ENCODE assay signal across 8 mouse cellular contexts in genomic region chr10:81356991-81357844, GRCm38 (mm10). TPM values are rescaled to one million over a fixed set of nuclear protein-coding genes. Genes with fewer than 3 reads are reported as not detected.
DNase-seq lines count a peak whose midpoint lies in the region; ATAC-seq and TF ChIP-seq lines count a peak whose summit lies in the region.

Gene Mfsd12 (plus strand): TSS chr10:81357491.

- 4% methylated on average over 38 of the region's 79 CpGs for WGBS in heart, embryonic 11.5 days (ENCODE audit: insufficient replicate concordance)
- 2% methylated on average over 74 of the region's 79 CpGs for WGBS in kidney, embryonic 16.5 days
- WGBS in liver, adult 2 months, result 2% methylated on average over 79 of the region's 79 CpGs

- peak within 1 kb of the TSS; percentile 50 for H3K4me3 ChIP-seq in C2C12 (ENCODE audit: insufficient read depth, poor library complexity, severe bottlenecking)
- peak within 1 kb of the TSS; percentile 86 for H3K4me3 ChIP-seq in erythroblast, embryonic 14.5 days (replicated peaks)
- peak within 1 kb of the TSS; percentile 68 for H3K4me3 ChIP-seq in heart, embryonic 11.5 days (ENCODE audit: low read depth, low read length)
- H3K4me3 ChIP-seq in kidney, embryonic 16.5 days (ENCODE audit: low read length), result peak within 1 kb of the TSS; percentile 79
- H3K4me3 ChIP-seq in liver, adult 2 months (ENCODE audit: insufficient read depth, low read depth, low read length), result peak within 1 kb of the TSS; percentile 89

- H3K27me3 ChIP-seq in C2C12 (ENCODE audit: control insufficient read depth, insufficient read depth, insufficient read length), result no peaks in the 10 kb centered on the region
- no peaks in the 10 kb centered on the region for H3K27me3 ChIP-seq in erythroblast, embryonic 14.5 days (ENCODE audit: control insufficient read depth)
- H3K27me3 ChIP-seq in heart, embryonic 11.5 days (ENCODE audit: control insufficient read depth, insufficient read depth, low read length), result no peaks in the 10 kb centered on the region
- H3K27me3 ChIP-seq in kidney, embryonic 16.5 days (ENCODE audit: insufficient read depth, low read length), result no peaks in the 10 kb centered on the region
- H3K27me3 ChIP-seq in liver, adult 2 months (ENCODE audit: control insufficient read depth, insufficient read depth, low read length), result no peaks in the 10 kb centered on the region

- peak within 1 kb of the TSS; percentile 85 for H3K9ac ChIP-seq in heart, embryonic 11.5 days (ENCODE audit: low read depth, low read length)
- H3K9ac ChIP-seq in kidney, embryonic 16.5 days (replicated peaks; ENCODE audit: low read length), result peak within 1 kb of the TSS; percentile 83
- H3K9ac ChIP-seq in liver, adult 2 months (ENCODE audit: low read depth, low read length), result peak within 1 kb of the TSS; percentile 91

- peaks cover 87% of the 10 kb centered on the region for H3K4me1 ChIP-seq in erythroblast, embryonic 14.5 days (ENCODE audit: control insufficient read depth)
- peaks cover 34% of the 10 kb centered on the region for H3K4me1 ChIP-seq in heart, embryonic 11.5 days (ENCODE audit: control insufficient read depth, insufficient read depth, low read length)
- peaks cover 25% of the 10 kb centered on the region for H3K4me1 ChIP-seq in kidney, embryonic 16.5 days (ENCODE audit: insufficient read depth, low read length)
- H3K4me1 ChIP-seq in liver, adult 2 months (ENCODE audit: control insufficient read depth, insufficient read depth, low read length), result peaks cover 13% of the 10 kb centered on the region

- peak; percentile 79 for DNase-seq in brain, embryonic 18.5 days (ENCODE audit: low read depth, low spot score)
- peak; percentile 59 for DNase-seq in liver, adult 2 months (ENCODE audit: extremely low read depth, low read depth, low spot score)
- peak; percentile 91 to 92 for DNase-seq in spleen, postnatal 36 days (ENCODE audit: low spot score in 2 of 2)

- no peaks in the 10 kb centered on the region for H3K36me3 ChIP-seq in C2C12 (ENCODE audit: control insufficient read depth, insufficient read depth)
- H3K36me3 ChIP-seq in erythroblast, embryonic 14.5 days (ENCODE audit: control insufficient read depth), result peaks cover 35% of the 10 kb centered on the region
- H3K36me3 ChIP-seq in heart, embryonic 11.5 days (ENCODE audit: control insufficient read depth, insufficient read depth, low read length), result no peaks in the 10 kb centered on the region
- no peaks in the 10 kb centered on the region for H3K36me3 ChIP-seq in kidney, embryonic 16.5 days (ENCODE audit: insufficient read depth, low read length)
- H3K36me3 ChIP-seq in liver, adult 2 months (ENCODE audit: control insufficient read depth, insufficient read depth, low read length), result no peaks in the 10 kb centered on the region

- no peaks in the 10 kb centered on the region for H3K9me3 ChIP-seq in erythroblast, embryonic 14.5 days (ENCODE audit: control insufficient read depth, low read length)
- no peaks in the 10 kb centered on the region for H3K9me3 ChIP-seq in heart, embryonic 11.5 days (replicated peaks; ENCODE audit: control insufficient read depth, low read length)
- H3K9me3 ChIP-seq in kidney, embryonic 16.5 days (ENCODE audit: low read length), result no peaks in the 10 kb centered on the region

- peak within 1 kb of the TSS; percentile 99 for H3ac ChIP-seq in C2C12 (ENCODE audit: control insufficient read depth, insufficient read length, low read depth)

- peak; percentile 86 for ATAC-seq in heart, embryonic 11.5 days (replicated peaks; ENCODE audit: insufficient number of reproducible peaks, low FRiP score, low TSS enrichment)
- ATAC-seq in kidney, embryonic 16.5 days (ENCODE audit: low FRiP score, low TSS enrichment), result peak; percentile 80
- ATAC-seq in monocyte, adult 5-6 weeks (replicated peaks; ENCODE audit: insufficient number of reproducible peaks, low FRiP score, low TSS enrichment, poor library complexity, severe bottlenecking), result peak; percentile 51; the same call in 1 of the 2 replicates

- no peak for TF ChIP-seq CTCF in C2C12 (IDR thresholded peaks at IDR 0.05; ENCODE audit: control insufficient read depth, insufficient read depth, insufficient read length)
- no peak for TF ChIP-seq CTCF in liver, adult 2 months (IDR thresholded peaks at IDR 0.05; ENCODE audit: low read depth, low read length)

- H3K27ac ChIP-seq in heart, embryonic 11.5 days (ENCODE audit: low read depth, low read length), result no peak within 1 kb of the TSS; the same call in none of the 2 replicates
- 0 out of 2 replicates have a peak within 1 kb of the TSS, but pooled peaks have one; percentile 25 for H3K27ac ChIP-seq in kidney, embryonic 16.5 days (ENCODE audit: low read length)
- H3K27ac ChIP-seq in liver, adult 2 months (replicated peaks; ENCODE audit: insufficient read depth, low read depth, low read length), result no peak within 1 kb of the TSS

- TF ChIP-seq POLR2A in liver, adult 2 months (IDR thresholded peaks at IDR 0.05; ENCODE audit: extremely low read depth, insufficient read depth, low read length), result peak; percentile 61; the same call in 1 of the 2 replicates

- peak within 1 kb of the TSS; percentile 90 for H3K4me2 ChIP-seq in heart, embryonic 11.5 days
- peak within 1 kb of the TSS; percentile 99 for H3K4me2 ChIP-seq in kidney, embryonic 16.5 days (replicated peaks; ENCODE audit: low read depth, low read length)

- no peaks in the 10 kb centered on the region for H3K79me3 ChIP-seq in C2C12 (ENCODE audit: low read depth)

- H3K79me2 ChIP-seq in C2C12 (ENCODE audit: control insufficient read depth, insufficient read depth), result no peaks in the 10 kb centered on the region
- H3K79me2 ChIP-seq in liver, adult 2 months (ENCODE audit: control insufficient read depth, insufficient read depth, low read length), result 0 out of 2 replicates have a peak, but pooled peaks cover 3% of the 10 kb centered on the region

TF ChIP-seq in C2C12, 6 proteins besides CTCF, POLR2A, EP300 and RAD21:
- TF ChIP-seq CEBPB (IDR thresholded peaks at IDR 0.05; ENCODE audit: low read depth) (no peak), MAX (IDR thresholded peaks at IDR 0.05) (peak; percentile 13), USF1 (IDR thresholded peaks at IDR 0.05; ENCODE audit: low read depth) (no peak)

RNA-seq across cellular contexts. Expression of gene Mfsd12, which starts in this region (rescaled TPM):
- polyA plus RNA-seq in C2C12 (2012; fragmentation: generic; extraction: Trizol), result 8.2 TPM
- 6.7 and 7.2 TPM in 2 replicates for polyA plus RNA-seq in erythroblast, embryonic 14.5 days (2012)
- 4.6 and 4.7 TPM in 2 replicates for polyA plus RNA-seq in heart, embryonic 11.5 days (2014; fragmentation: Nextera tagmentation; extraction: Ambion mirVana)
- 9.8 and 12.5 TPM in 2 replicates for polyA plus RNA-seq in kidney, embryonic 16.5 days (2015; fragmentation: Nextera tagmentation; extraction: Ambion mirVana)
- 5.3 and 7.4 TPM in 2 replicates for total RNA-seq in liver, adult 2 months (2014; rRNA removed)
- 12.8 and 13.4 TPM in 2 replicates for polyA plus RNA-seq in liver, adult 2 months (2012; rRNA removed)
- total RNA-seq in monocyte, adult 5-6 weeks (2017), result 5.3 to 9.6 TPM (median 6.3 TPM) in 3 replicates
